Mouse (Mus musculus) lung, embryonic 16.5 days (tissue): ENCODE results near the gene Col23a1. TPM values are rescaled to one million over a fixed set of nuclear protein-coding genes. Genes with fewer than 3 reads are reported as not detected.

ENCODE experiments used
- ATAC-seq: fragments of 200-750 bp; cut with Nextera tagmentation; 2 replicates; pipeline ENCODE4 v1.8.0; 2017; ENCODE audit warnings: low read depth, mild to moderate bottlenecking, moderate library complexity
- H3K27ac ChIP-seq: fragments of 300-500 bp; sonication (generic); 2 replicates; pipeline ENCODE4 v1.5.1; 2014; ENCODE audit warnings: mild to moderate bottlenecking, control low read depth, low read length
- H3K27me3 ChIP-seq: fragments of 300-500 bp; sonication (generic); 2 replicates; pipeline ENCODE4 v1.6.1; 2014; ENCODE audit warnings: low read depth, low read length, mixed read lengths; ENCODE audit not compliant: control insufficient read depth, insufficient read depth
- H3K36me3 ChIP-seq: fragments of 300-500 bp; sonication (generic); 2 replicates; pipeline ENCODE4 v1.6.1; 2014; ENCODE audit warnings: low read length; ENCODE audit not compliant: control insufficient read depth, insufficient read depth
- H3K4me1 ChIP-seq: fragments of 300-500 bp; sonication (generic); replicated peaks from 2 replicates; pipeline ENCODE4 v1.6.1; 2014; ENCODE audit warnings: low read length, mixed read lengths; ENCODE audit not compliant: control insufficient read depth, insufficient read depth
- H3K4me2 ChIP-seq: fragments of 300-500 bp; sonication (generic); 2 replicates; pipeline ENCODE4 v1.6.1; 2014; ENCODE audit warnings: low read depth, low read length, control low read depth
- H3K4me3 ChIP-seq: fragments of 300-500 bp; sonication (generic); 2 replicates; pipeline ENCODE4 v1.5.1; 2014; ENCODE audit warnings: mild to moderate bottlenecking, low read length, control low read depth
- H3K9ac ChIP-seq: fragments of 300-500 bp; sonication (generic); 2 replicates; pipeline ENCODE4 v1.6.1; 2014; ENCODE audit warnings: low read length, control low read depth
- H3K9me3 ChIP-seq: fragments of 300-500 bp; sonication (generic); 2 replicates; pipeline ENCODE4 v1.6.1; 2016; ENCODE audit warnings: low read length; ENCODE audit not compliant: control insufficient read depth
- WGBS: fragments of 180-500 bp; shearing (Covaris S2); extraction: QIAGEN DNeasy Blood & Tissue Kit; methylation state at CpG from one replicate; pipeline ENCODE4 v1.1.7; 2014; 5-methylcytosine and 5-hydroxymethylcytosine counted together
- polyA plus RNA-seq: library from polyadenylated mRNA; unstranded; fragments of >200 nt; fragmentation: Nextera tagmentation; extraction: Ambion mirVana; gene quantifications from 2 replicates; pipeline ENCODE4 v1.2.1, GENCODE M21; 2015

Gene Col23a1
- polyA plus RNA-seq, 1 experiment from 2014 or later, result 9.7 TPM

GRCm38 (mm10) chr11:51518100-51518499, 228.4 kb downstream of the Col23a1 start:
- Histone ChIP-seq H3K27ac (no peak overlapping the region), H3K36me3 (no peaks in the 10 kb centered on the region), H3K9ac (no peak overlapping the region), H3K4me3 (no peak overlapping the region), H3K4me1 (no peaks in the 10 kb centered on the region), H3K9me3 (no peaks in the 10 kb centered on the region), H3K4me2 (no peak overlapping the region), H3K27me3 (no peaks in the 10 kb centered on the region)
- WGBS, result 91% methylated on average over 3 of the region's 3 CpGs
- ATAC-seq, result no peak

GRCm38 (mm10) chr11:51518585-51518984, 228.9 kb downstream of the Col23a1 start:
- no peak for ATAC-seq
- Histone ChIP-seq H3K27me3 (no peaks in the 10 kb centered on the region), H3K4me2 (no peak overlapping the region), H3K4me3 (no peak overlapping the region), H3K9me3 (no peaks in the 10 kb centered on the region), H3K36me3 (no peaks in the 10 kb centered on the region), H3K4me1 (no peaks in the 10 kb centered on the region), H3K9ac (no peak overlapping the region), H3K27ac (no peak overlapping the region)
- 83% methylated on average over 6 of the region's 6 CpGs for WGBS

- 48% methylated on average over 3 of the region's 3 CpGs for WGBS
- H3K9ac ChIP-seq, result no peak overlapping the region
- no peak overlapping the region for H3K4me2 ChIP-seq
- ATAC-seq, result no peak
- H3K4me3 ChIP-seq, result no peak overlapping the region
- H3K9me3 ChIP-seq, result no peaks in the 10 kb centered on the region
- no peak overlapping the region for H3K27ac ChIP-seq
- no peaks in the 10 kb centered on the region for H3K36me3 ChIP-seq
- H3K4me1 ChIP-seq, result peaks cover 1% of the 10 kb centered on the region
- H3K27me3 ChIP-seq, result no peaks in the 10 kb centered on the region
These were observed 231.7 kb downstream of the Col23a1 start for GRCm38 (mm10) chr11:51521440-51521839.

- no peak for ATAC-seq
- H3K4me1 ChIP-seq, result peaks cover 13% of the 10 kb centered on the region
- no peak overlapping the region for H3K4me2 ChIP-seq
- H3K36me3 ChIP-seq, result no peaks in the 10 kb centered on the region
- no peak overlapping the region for H3K27ac ChIP-seq
- H3K9ac ChIP-seq, result no peak overlapping the region
- no peak overlapping the region for H3K4me3 ChIP-seq
- H3K9me3 ChIP-seq, result no peaks in the 10 kb centered on the region
- no peaks in the 10 kb centered on the region for H3K27me3 ChIP-seq
These were observed 233.5 kb downstream of the Col23a1 start for GRCm38 (mm10) chr11:51523215-51523614.

GRCm38 (mm10) chr11:51523625-51524024, 233.9 kb downstream of the Col23a1 start:
- Histone ChIP-seq H3K4me3 (no peak overlapping the region), H3K4me2 (no peak overlapping the region), H3K36me3 (no peaks in the 10 kb centered on the region), H3K27ac (no peak overlapping the region), H3K9me3 (no peaks in the 10 kb centered on the region), H3K4me1 (peaks cover 13% of the 10 kb centered on the region), H3K9ac (no peak overlapping the region), H3K27me3 (no peaks in the 10 kb centered on the region)
- no peak for ATAC-seq
- WGBS, result 66% methylated on average over 9 of the region's 9 CpGs

GRCm38 (mm10) chr11:51526631-51527161, 237.0 kb downstream of the Col23a1 start:
- peaks cover 13% of the 10 kb centered on the region for H3K4me1 ChIP-seq
- H3K36me3 ChIP-seq, result no peaks in the 10 kb centered on the region
- peak overlapping the region; percentile 15 for H3K27ac ChIP-seq
- H3K4me3 ChIP-seq, result no peak overlapping the region
- H3K9me3 ChIP-seq, result no peaks in the 10 kb centered on the region
- no peak overlapping the region for H3K9ac ChIP-seq
- WGBS, result 23% methylated on average over 14 of the region's 14 CpGs
- ATAC-seq, result peak; percentile 47; the same call in 1 of the 2 replicates
- no peaks in the 10 kb centered on the region for H3K27me3 ChIP-seq
- peak overlapping the region; percentile 11; the same call in 1 of the 2 replicates for H3K4me2 ChIP-seq

GRCm38 (mm10) chr11:51533128-51533533, 243.4 kb downstream of the Col23a1 start:
- peak; percentile 83 for ATAC-seq
- no peak overlapping the region for H3K4me2 ChIP-seq
- peak overlapping the region; percentile 37; the same call in 1 of the 2 replicates for H3K9ac ChIP-seq
- peaks cover 3% of the 10 kb centered on the region; the same call in 1 of the 2 replicates for H3K4me1 ChIP-seq
- no peak overlapping the region for H3K4me3 ChIP-seq
- 31% methylated on average over 11 of the region's 11 CpGs for WGBS
- no peaks in the 10 kb centered on the region for H3K9me3 ChIP-seq
- H3K27me3 ChIP-seq, result no peaks in the 10 kb centered on the region
- H3K27ac ChIP-seq, result peak overlapping the region; percentile 80
- no peaks in the 10 kb centered on the region for H3K36me3 ChIP-seq

GRCm38 (mm10) chr11:51534314-51534713, 244.6 kb downstream of the Col23a1 start:
- Histone ChIP-seq H3K36me3 (no peaks in the 10 kb centered on the region), H3K9me3 (no peaks in the 10 kb centered on the region), H3K4me2 (no peak overlapping the region), H3K27ac (no peak overlapping the region), H3K4me3 (no peak overlapping the region), H3K27me3 (no peaks in the 10 kb centered on the region), H3K9ac (no peak overlapping the region), H3K4me1 (peaks cover 3% of the 10 kb centered on the region; the same call in 1 of the 2 replicates)
- ATAC-seq, result no peak
- 24% methylated on average over 2 of the region's 2 CpGs for whole genome bisulfite sequencing

GRCm38 (mm10) chr11:51538388-51538787, 248.7 kb downstream of the Col23a1 start:
- Histone ChIP-seq H3K4me2 (no peak overlapping the region), H3K36me3 (no peaks in the 10 kb centered on the region), H3K27ac (no peak overlapping the region), H3K27me3 (no peaks in the 10 kb centered on the region), H3K9me3 (no peaks in the 10 kb centered on the region), H3K4me3 (no peak overlapping the region), H3K4me1 (peaks cover under 1% of the 10 kb centered on the region; the same call in 1 of the 2 replicates), H3K9ac (no peak overlapping the region)
- 61% methylated on average over 7 of the region's 7 CpGs for WGBS
- no peak for ATAC-seq
